Comparison of ENCODE assay signal across 18 mouse cellular contexts in the genomic region with DNA sequence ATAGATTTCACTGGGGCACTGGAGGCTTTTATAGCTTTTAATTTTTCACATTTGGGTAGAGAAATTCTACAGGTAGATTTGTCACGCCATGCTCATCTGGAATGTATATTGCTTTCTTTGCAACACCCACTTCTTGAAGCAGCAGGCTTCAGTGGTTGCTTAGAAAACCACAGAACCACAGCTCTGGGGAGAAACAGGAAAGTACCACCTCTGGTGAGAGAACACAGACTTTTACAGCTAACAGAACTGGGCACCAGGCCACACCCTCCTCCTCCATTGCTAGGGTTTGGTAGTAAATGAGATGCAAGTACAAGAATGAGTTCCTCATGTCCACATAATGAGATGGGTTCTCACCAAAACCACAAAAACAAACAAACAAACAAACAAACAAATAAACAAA. TPM values are rescaled to one million over a fixed set of nuclear protein-coding genes. Genes with fewer than 3 reads are reported as not detected.
DNase-seq lines count a peak whose midpoint lies in the region; ATAC-seq and TF ChIP-seq lines count a peak whose summit lies in the region.
"Had no signal": no experiment of that assay in that cellular context is flagged by ENCODE, and none has a peak within 500 bp of the region (broad histone marks: within the 10 kb centered on the region; RNA-seq: fewer than 3 reads in every experiment).

No protein-coding gene starts in this region.

- no peak for TF ChIP-seq CTCF in thymus, adult 2 months (IDR thresholded peaks at IDR 0.05; ENCODE audit: borderline replicate concordance, control insufficient read depth, extremely low read depth, insufficient read depth, low read length, poor library complexity)

- no peak overlapping the region for H3K27ac ChIP-seq in thymus, adult 2 months (ENCODE audit: control insufficient read depth, insufficient read depth, low read length)
- no peak overlapping the region for H3K27ac ChIP-seq in liver, embryonic 11.5 days (ENCODE audit: low read depth, low read length)
- H3K27ac ChIP-seq: embryonic facial prominence, embryonic 13.5 days; forebrain, embryonic 15.5 days; heart, embryonic 13.5 days; hindbrain, embryonic 13.5 days; neural tube, embryonic 13.5 days; stomach, embryonic 15.5 days had no signal

- H3K4me2 ChIP-seq in liver, embryonic 11.5 days: no peak overlapping the region
- H3K4me2 ChIP-seq: embryonic facial prominence, embryonic 13.5 days; forebrain, embryonic 15.5 days; heart, embryonic 13.5 days; hindbrain, embryonic 13.5 days; lung, embryonic 14.5 days; neural tube, embryonic 13.5 days; stomach, embryonic 15.5 days had no signal

- 8% methylated on average over 1 of the region's 1 CpGs for WGBS in thymus, adult 2 months
- 70% methylated on average over 1 of the region's 1 CpGs for WGBS in liver, embryonic 11.5 days

- peak; percentile 61 for ATAC-seq in megakaryocyte progenitor cell, adult 5-6 weeks (replicated peaks; ENCODE audit: poor library complexity)
- no peak for ATAC-seq in liver, embryonic 11.5 days (replicated peaks; ENCODE audit: low FRiP score)
- ATAC-seq: forebrain, embryonic 15.5 days had no signal

- no peak for TF ChIP-seq POLR2A in thymus, adult 2 months (IDR thresholded peaks at IDR 0.05; ENCODE audit: control insufficient read depth, extremely low read depth, insufficient read depth, low read length, poor library complexity)

- H3K27me3 ChIP-seq in thymus, adult 2 months (ENCODE audit: control insufficient read depth, insufficient read depth, low read length): no peaks in the 10 kb centered on the region
- no peaks in the 10 kb centered on the region for H3K27me3 ChIP-seq in liver, embryonic 11.5 days (replicated peaks; ENCODE audit: control insufficient read depth, insufficient read depth, low read length)
- H3K27me3 ChIP-seq: embryonic facial prominence, embryonic 13.5 days; forebrain, embryonic 15.5 days; heart, embryonic 13.5 days; hindbrain, embryonic 13.5 days; neural tube, embryonic 13.5 days; stomach, embryonic 15.5 days had no signal

- H3K9me3 ChIP-seq in liver, embryonic 11.5 days (ENCODE audit: control insufficient read depth, low read length): no peaks in the 10 kb centered on the region
- H3K9me3 ChIP-seq: embryonic facial prominence, embryonic 13.5 days; forebrain, embryonic 15.5 days; heart, embryonic 13.5 days; hindbrain, embryonic 13.5 days; neural tube, embryonic 13.5 days; stomach, embryonic 15.5 days had no signal

- peak; percentile 62 for DNase-seq in thymus, adult 2 months
- DNase-seq in thymus, postnatal 10 days (ENCODE audit: low spot score in 2 of 2): no peak
- DNase-seq in T-cell, adult 2 months (ENCODE audit: low spot score): peak; percentile 89
- DNase-seq in thymus, postnatal 25 days: peak; percentile 54
- DNase-seq in liver, embryonic 11.5 days (ENCODE audit: low spot score): no peak
- no peak for DNase-seq in left cerebral cortex, adult 18-20 months (ENCODE audit: low spot score in 2 of 2)
- DNase-seq in urinary bladder, postnatal 10 days (ENCODE audit: low spot score): no peak
- DNase-seq: cerebellum, postnatal 10 days; gastrocnemius, postnatal 10 days; lung, embryonic 14.5 days; midbrain, embryonic 14.5 days had no signal

- no peak overlapping the region for H3K9ac ChIP-seq in liver, embryonic 11.5 days (ENCODE audit: low read depth, low read length)
- H3K9ac ChIP-seq: embryonic facial prominence, embryonic 13.5 days; forebrain, embryonic 15.5 days; heart, embryonic 13.5 days; hindbrain, embryonic 13.5 days; lung, embryonic 14.5 days; neural tube, embryonic 13.5 days; stomach, embryonic 15.5 days had no signal

- H3K4me1 ChIP-seq in thymus, adult 2 months (replicated peaks; ENCODE audit: control insufficient read depth, insufficient read depth, low read length): peaks cover 13% of the 10 kb centered on the region
- H3K4me1 ChIP-seq in liver, embryonic 11.5 days (replicated peaks; ENCODE audit: control insufficient read depth, insufficient read depth, low read length): no peaks in the 10 kb centered on the region
- H3K4me1 ChIP-seq: embryonic facial prominence, embryonic 13.5 days; forebrain, embryonic 15.5 days; heart, embryonic 13.5 days; hindbrain, embryonic 13.5 days; neural tube, embryonic 13.5 days; stomach, embryonic 15.5 days had no signal

- H3K4me3 ChIP-seq in thymus, adult 2 months (ENCODE audit: control insufficient read depth, insufficient read depth, low read length): no peak overlapping the region
- no peak overlapping the region for H3K4me3 ChIP-seq in liver, embryonic 11.5 days (ENCODE audit: low read depth, low read length)
- H3K4me3 ChIP-seq: embryonic facial prominence, embryonic 13.5 days; forebrain, embryonic 15.5 days; heart, embryonic 13.5 days; hindbrain, embryonic 13.5 days; neural tube, embryonic 13.5 days; stomach, embryonic 15.5 days had no signal

- peaks cover 84% of the 10 kb centered on the region for H3K36me3 ChIP-seq in thymus, adult 2 months (ENCODE audit: control insufficient read depth, insufficient read depth, low read length)
- peaks cover 9% of the 10 kb centered on the region; the same call in 1 of the 2 replicates for H3K36me3 ChIP-seq in liver, embryonic 11.5 days (ENCODE audit: control insufficient read depth, insufficient read depth, low read length)
- H3K36me3 ChIP-seq: embryonic facial prominence, embryonic 13.5 days; forebrain, embryonic 15.5 days; heart, embryonic 13.5 days; hindbrain, embryonic 13.5 days; neural tube, embryonic 13.5 days; stomach, embryonic 15.5 days had no signal

RNA-seq across cellular contexts. Expression of a gene that starts 42.7 kb away (rescaled TPM):
- 18.9 and 29.3 TPM in 2 replicates for polyA plus RNA-seq in thymus, adult 2 months (2012; rRNA removed)
- total RNA-seq in megakaryocyte progenitor cell, adult 5-6 weeks (2015): 60.0 and 75.1 TPM in 2 replicates
- 82.4 and 96.9 TPM in 2 replicates for total RNA-seq in megakaryocyte progenitor cell, adult 5-6 weeks (2017)
- 122 and 151 TPM in 2 replicates for polyA plus RNA-seq in liver, embryonic 11.5 days (2014; fragmentation: Nextera tagmentation; extraction: Ambion mirVana)
- total RNA-seq in left cerebral cortex, adult 18-20 months (2021): under 1 TPM; 0.33 to 0.44 TPM

Comparison
In these comparisons a context has a peak if more than half of its experiments do, and no peak if none do; other contexts are left out.
1. DNase-seq: peak in thymus, adult 2 months (single experiment), T-cell, adult 2 months (single experiment) and thymus, postnatal 25 days (single experiment); none in thymus, postnatal 10 days (0 of 2), liver, embryonic 11.5 days (single experiment), left cerebral cortex, adult 18-20 months (0 of 2) and urinary bladder, postnatal 10 days (single experiment).
2. RNA of a gene that starts 42.7 kb away (total RNA-seq): 60.0 to 96.9 TPM in megakaryocyte progenitor cell, adult 5-6 weeks; 0.33 to 0.44 TPM in left cerebral cortex, adult 18-20 months; every median in the first group is over 10 times any median in the second.